Mouse (Mus musculus) liver, embryonic 14.5 days (tissue): Measurements from ENCODE around the gene Irf9.

Experiments
- CTCF ChIP-seq: IDR thresholded peaks from 2 replicates; pipeline ENCODE4 v1.5.1; 2016; ENCODE audit warnings: antibody characterized with exemption, low read depth, control low read depth
- EP300 ChIP-seq: IDR thresholded peaks from 2 replicates; pipeline ENCODE4 v1.6.1; 2016; ENCODE audit warnings: antibody characterized with exemption, low read depth

- TF ChIP-seq EP300: no peak
- TF ChIP-seq CTCF: no peak
These were observed 22.6 kb upstream of the Irf9 start for GRCm38 (mm10) chr14:55580731-55581130.
